Mouse (Mus musculus) testis, adult 2 months (tissue): ENCODE results near the gene Fxyd4. TPM values are rescaled to one million over a fixed set of nuclear protein-coding genes. Genes with fewer than 3 reads are reported as not detected.

Source experiments
- H3K27ac ChIP-seq: fragments of 200-500 bp; 2 replicates; pipeline ENCODE4 v1.5.1; 2012; ENCODE audit warnings: low read depth, low read length; ENCODE audit not compliant: control insufficient read depth, insufficient read depth
- H3K27me3 ChIP-seq: fragments of 200-500 bp; 2 replicates; pipeline ENCODE4 v1.6.1; 2012; ENCODE audit warnings: mild to moderate bottlenecking, low read length, moderate library complexity; ENCODE audit not compliant: control insufficient read depth, insufficient read depth
- H3K36me3 ChIP-seq: fragments of 200-500 bp; 2 replicates; pipeline ENCODE4 v1.6.1; 2012; ENCODE audit warnings: mild to moderate bottlenecking, low read length; ENCODE audit not compliant: control insufficient read depth, insufficient read depth
- H3K4me1 ChIP-seq: fragments of 200-500 bp; 2 replicates; pipeline ENCODE4 v1.6.1; 2012; ENCODE audit warnings: low read length; ENCODE audit not compliant: control insufficient read depth, insufficient read depth
- H3K4me3 ChIP-seq: fragments of 200-500 bp; 2 replicates; pipeline ENCODE4 v1.5.1; 2012; ENCODE audit warnings: low read depth, mild to moderate bottlenecking, low read length, moderate library complexity, mixed read lengths; ENCODE audit not compliant: control insufficient read depth
- CTCF ChIP-seq: fragments of 200-500 bp; IDR thresholded peaks from 2 replicates; pipeline ENCODE4 v1.5.1; 2012; ENCODE audit warnings: low read depth, mild to moderate bottlenecking, inconsistent platforms, low read length, moderate library complexity; ENCODE audit not compliant: control insufficient read depth, insufficient read depth, insufficient replicate concordance
- POLR2A ChIP-seq: fragments of 200-500 bp; IDR thresholded peaks from 2 replicates; pipeline ENCODE4 v1.6.1; 2012; ENCODE audit warnings: low read depth, mild to moderate bottlenecking, inconsistent platforms, low read length, moderate library complexity; ENCODE audit not compliant: control insufficient read depth
- polyA plus RNA-seq: library from polyadenylated mRNA; depleted of rRNA; stranded (reverse); fragments of >200 nt; gene quantifications from 2 replicates; pipeline ENCODE4 v1.2.3, GENCODE M21; 2012

The Fxyd4 gene
- polyA plus RNA-seq, 1 experiment: not detected

DNA sequence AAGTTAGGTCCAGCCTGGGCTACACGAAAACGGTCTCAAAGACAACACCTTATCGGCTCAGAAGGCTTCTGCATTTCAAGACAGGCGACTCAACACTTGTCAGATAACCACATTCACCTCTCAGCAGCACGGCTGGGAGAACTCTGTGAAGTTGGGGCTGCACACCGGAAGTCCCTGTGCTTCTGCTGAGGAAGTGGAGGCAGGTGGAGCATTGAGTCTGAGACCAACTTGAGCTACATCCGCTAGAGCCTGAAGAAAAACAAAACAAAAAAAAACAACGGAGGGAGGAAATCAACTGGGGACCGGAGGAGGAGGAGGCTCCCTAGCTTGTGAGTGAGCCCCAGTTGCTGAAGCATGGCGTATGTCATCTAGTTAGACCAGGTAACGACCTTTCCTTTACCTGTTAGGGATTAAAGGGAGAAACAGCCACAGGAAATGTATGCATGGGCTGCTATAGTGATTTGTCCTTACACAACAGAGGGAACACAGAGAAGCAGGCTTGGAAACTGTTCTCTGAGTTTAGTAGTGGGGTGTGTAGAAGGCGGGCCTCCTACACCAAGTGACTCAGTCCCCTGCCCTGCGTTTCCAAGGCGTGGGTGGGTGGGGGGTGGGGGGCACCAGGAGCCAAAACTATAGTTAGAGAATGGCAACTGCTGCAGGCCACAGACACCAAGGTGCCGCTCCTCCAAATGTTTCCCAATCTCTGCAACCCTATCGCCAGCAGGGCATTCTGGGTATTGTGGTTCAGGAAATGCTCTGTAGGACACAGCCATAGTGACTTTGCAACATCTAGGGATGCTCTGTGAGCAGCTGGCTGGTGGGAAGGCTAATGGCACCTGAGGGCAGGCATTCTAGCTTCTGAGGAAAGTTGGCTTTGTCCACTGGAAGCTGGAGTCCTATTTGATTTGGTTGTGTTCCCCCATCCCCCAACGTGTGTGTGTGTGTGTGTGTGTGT lies 37.1 kb downstream of the Fxyd4 start, which contains the start of gene Hnrnpf:
Gene Hnrnpf (plus strand): TSS at position 199 of the 955 bp plus-strand sequence.
- Histone ChIP-seq H3K4me1 (no peaks in the 10 kb centered on the region; the same call in 1 of the 2 replicates), H3K4me3 (no peak within 1 kb of the TSS), H3K36me3 (no peaks in the 10 kb centered on the region), H3K27me3 (no peaks in the 10 kb centered on the region), H3K27ac (no peak within 1 kb of the TSS)
- TF ChIP-seq POLR2A: no peak
- no peak for TF ChIP-seq CTCF

DNA sequence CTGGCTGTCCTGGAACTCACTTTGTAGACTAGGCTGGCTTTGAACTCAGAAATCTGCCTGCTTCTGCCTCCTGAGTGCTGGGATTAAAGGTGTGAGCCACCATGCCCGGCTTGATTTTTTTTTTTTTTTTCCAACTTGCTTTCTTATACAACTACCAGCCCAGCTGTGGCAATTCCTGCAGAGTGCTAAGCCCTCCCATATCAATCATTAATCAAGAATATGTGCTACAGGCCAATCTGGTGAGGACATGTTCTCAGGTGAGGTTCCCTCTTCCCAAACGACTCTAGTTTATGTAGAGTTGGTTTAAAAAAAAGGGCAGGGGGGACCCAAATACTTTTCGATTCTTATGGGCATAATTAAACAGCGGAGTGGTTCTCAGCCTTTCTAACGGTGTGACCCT lies 39.7 kb downstream of the Fxyd4 start:
- TF ChIP-seq CTCF (no peak), POLR2A (no peak)
- Histone ChIP-seq H3K4me1 (no peaks in the 10 kb centered on the region), H3K27me3 (no peaks in the 10 kb centered on the region), H3K4me3 (no peak overlapping the region), H3K36me3 (no peaks in the 10 kb centered on the region), H3K27ac (no peak overlapping the region)

DNA sequence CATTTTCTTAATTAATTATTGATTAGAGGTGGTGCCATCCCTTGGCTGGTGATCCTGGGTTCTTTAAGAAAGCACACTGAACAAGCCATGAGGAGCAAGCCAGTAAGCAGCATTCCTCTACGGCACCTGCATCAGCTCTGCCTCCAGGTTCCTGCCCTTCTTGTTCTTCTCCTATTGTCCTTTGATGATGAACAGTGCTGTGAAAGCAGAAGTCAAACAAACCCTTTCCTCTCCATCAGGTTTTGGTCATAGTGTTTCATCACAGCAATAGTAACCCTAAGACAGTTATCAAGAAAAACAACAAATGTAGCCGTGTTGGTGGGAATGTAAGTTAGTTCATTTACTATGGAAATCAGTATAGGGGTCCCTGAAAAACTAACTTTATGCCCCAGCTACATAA lies 44.1 kb downstream of the Fxyd4 start:
- Histone ChIP-seq H3K27ac (no peak overlapping the region), H3K4me1 (peaks cover 8% of the 10 kb centered on the region), H3K36me3 (no peaks in the 10 kb centered on the region), H3K4me3 (no peak overlapping the region), H3K27me3 (no peaks in the 10 kb centered on the region)
- TF ChIP-seq CTCF: no peak
- no peak for TF ChIP-seq POLR2A

DNA sequence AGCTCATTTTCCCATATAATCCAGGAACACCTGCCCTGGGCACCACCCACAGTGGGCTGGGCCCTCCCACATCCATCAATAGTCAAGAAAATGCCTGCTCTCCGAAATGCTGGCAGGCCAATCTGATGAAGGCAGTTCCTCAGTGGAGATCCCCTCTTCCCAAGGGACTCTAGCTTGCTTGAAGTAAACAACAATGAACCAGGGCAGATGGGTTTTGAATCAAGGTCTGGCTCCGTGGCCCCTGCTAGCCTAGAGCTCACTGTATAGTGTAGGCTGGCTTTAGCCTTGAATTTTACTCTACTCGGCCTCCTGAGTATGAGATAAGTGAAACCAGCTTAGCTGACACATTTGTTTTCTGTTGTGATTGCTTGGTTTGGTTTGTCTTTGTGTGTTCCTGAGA lies 45.1 kb downstream of the Fxyd4 start:
- TF ChIP-seq CTCF (no peak), POLR2A (no peak)
- peak overlapping the region; percentile 64 for H3K27ac ChIP-seq
- peaks cover 8% of the 10 kb centered on the region for H3K4me1 ChIP-seq
- H3K36me3 ChIP-seq: no peaks in the 10 kb centered on the region
- no peaks in the 10 kb centered on the region for H3K27me3 ChIP-seq
- no peak overlapping the region for H3K4me3 ChIP-seq

DNA sequence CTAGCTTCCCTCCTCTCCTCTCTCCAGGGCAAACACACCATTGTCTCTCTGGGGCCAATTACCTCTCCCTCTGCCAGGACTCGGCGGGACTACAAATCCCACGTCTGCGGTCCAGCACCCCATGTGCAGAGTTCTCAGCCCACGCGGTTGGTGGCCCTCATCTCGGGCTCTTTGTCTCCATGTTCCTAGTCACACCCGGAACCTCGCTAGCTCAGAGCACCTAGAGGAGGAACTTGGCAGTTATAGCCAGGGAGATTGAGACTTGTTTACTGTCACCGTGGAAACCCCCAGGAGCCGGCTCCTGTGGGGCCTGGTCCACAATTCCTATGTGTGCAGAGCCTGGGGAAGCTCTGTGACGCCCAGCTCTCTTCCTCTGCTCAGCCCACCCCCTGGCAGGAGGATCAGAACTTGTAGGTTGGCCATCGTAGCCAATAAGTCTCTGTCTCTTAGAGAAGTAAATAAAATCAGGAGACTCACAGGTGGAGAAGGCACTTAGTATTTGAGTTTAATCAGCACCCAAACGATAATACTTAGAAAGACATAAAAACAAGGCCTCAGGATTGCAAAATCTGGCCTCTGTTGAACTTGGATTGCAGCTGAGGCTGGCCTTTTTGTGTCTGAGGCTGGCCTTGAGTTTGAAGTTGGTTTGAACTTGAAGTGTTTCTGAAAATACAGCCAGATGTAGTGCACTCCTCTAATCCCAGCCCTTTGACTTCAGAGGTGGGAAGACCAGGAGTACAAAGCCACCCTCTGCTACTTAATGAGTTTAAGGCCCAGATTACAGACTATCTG lies 45.9 kb downstream of the Fxyd4 start:
- TF ChIP-seq CTCF (no peak), POLR2A (no peak)
- Histone ChIP-seq H3K27ac (peak overlapping the region; percentile 19; the same call in 1 of the 2 replicates), H3K4me3 (peak overlapping the region; percentile 25), H3K36me3 (no peaks in the 10 kb centered on the region), H3K4me1 (peaks cover 8% of the 10 kb centered on the region), H3K27me3 (no peaks in the 10 kb centered on the region)

DNA sequence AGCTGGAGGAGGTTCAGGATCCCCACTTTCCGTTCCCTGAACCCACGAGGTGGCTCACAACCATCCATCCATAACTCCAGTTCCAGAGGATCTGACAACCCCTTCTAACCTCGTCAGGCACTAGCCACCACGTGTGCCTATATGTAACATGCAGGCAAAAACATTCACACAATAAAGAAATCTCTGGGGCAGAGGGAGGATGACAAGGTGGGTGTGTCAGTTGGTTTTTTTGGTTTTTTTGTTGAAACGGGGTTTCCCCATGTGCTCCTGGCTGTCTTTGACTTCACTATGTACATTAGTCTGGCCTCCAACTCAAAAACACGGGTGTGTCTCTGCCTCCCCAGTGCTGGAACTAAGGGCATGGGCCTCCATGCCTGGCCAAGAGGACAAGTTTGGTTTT lies 47.2 kb downstream of the Fxyd4 start:
- Histone ChIP-seq H3K4me3 (no peak overlapping the region), H3K4me1 (peaks cover 8% of the 10 kb centered on the region), H3K27ac (no peak overlapping the region), H3K36me3 (no peaks in the 10 kb centered on the region), H3K27me3 (no peaks in the 10 kb centered on the region)
- TF ChIP-seq POLR2A (no peak), CTCF (no peak)

DNA sequence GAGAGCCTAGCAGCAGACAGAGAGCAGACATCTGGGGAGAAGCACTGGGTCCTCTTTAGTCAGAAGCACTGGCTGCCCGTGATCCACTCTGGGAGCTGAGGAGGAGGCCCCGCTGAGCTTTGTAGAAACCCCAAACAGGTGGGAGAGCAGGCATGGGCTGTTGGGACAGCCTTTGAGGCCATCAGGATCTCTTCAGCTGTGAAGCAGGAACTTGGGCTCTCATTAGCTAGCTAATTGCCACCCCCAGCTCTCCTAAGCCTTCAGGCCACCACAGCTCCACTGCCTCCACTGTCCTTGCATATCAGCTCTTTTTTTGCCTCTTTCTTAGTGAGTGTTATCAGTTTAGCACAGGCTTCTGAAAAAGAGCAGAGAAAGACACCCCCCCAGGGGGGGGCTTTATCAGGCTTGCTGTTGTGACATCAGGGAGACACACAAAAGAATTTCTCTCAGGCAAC lies 48.8 kb downstream of the Fxyd4 start:
- Histone ChIP-seq H3K27ac (no peak overlapping the region), H3K27me3 (no peaks in the 10 kb centered on the region)
- TF ChIP-seq POLR2A (no peak), CTCF (no peak)

More for the DNA sequence above, 48.8 kb downstream of the Fxyd4 start:
- Histone ChIP-seq H3K4me3 (no peak overlapping the region), H3K4me1 (peaks cover 8% of the 10 kb centered on the region), H3K36me3 (no peaks in the 10 kb centered on the region)
